Mouse (Mus musculus): Measurements from ENCODE around the gene Poln. TPM values are rescaled to one million over a fixed set of nuclear protein-coding genes. Genes with fewer than 3 reads are reported as not detected.
A peak's percentile ranks its signal among the peaks of the same experiment; 100 is the strongest.

The Poln gene
- 1.4 and 1.5 TPM in 2 replicates for polyA plus RNA-seq (2011; ENCODE audit: insufficient read depth, insufficient read length, low read depth, missing spikeins)

DNA sequence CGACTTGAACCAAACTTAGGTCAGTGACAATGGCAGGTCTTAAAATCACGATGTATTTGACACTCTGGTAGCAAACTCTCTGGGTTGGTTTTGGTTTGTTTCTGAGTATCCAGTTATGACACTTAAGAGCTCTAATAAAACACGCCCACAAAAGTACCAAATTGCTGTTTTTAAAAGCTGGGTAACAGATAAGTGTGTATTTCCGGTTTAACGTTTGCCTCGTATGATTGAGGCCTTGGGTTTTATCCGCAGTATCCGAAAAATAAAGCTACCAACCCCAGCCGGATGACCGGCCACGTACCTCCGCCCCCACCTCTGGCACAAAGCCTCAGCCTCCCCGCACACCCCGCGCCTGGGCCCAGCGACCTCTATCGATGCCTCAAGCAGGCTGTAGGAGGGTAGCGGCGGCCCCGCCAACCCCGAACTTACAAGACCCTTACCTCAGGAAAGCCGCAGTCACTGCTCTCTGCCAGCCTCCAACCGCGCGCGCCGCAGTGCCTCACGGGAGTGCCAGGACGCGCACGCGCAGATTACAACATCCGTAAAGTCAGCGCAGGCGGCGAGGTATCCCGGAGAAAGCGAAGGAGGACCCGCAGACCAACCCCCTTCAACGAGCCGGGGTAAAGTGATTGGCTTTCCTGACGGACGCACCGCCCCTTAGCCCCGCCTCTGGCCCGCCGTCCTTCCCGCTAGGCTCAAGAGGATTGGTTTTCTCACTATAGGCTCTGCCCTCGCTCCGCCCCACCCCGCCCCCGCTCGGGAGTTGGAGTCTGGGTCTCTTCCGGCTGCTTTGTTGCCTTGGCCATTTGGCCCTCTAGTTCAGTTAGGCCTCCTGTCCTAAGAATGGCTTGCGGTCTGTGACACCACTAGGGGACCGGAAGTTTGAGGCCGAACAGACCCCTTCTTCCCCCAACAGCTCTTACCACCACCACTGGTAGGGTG lies at the start of gene Poln, which contains the start of gene Haus3:
Poln (minus strand) TSS at position 499 of the 942 bp plus-strand sequence.
Haus3 (minus strand) TSS at position 578 of the 942 bp plus-strand sequence.
- Histone ChIP-seq H3K27me3 (ENCODE audit: control insufficient read depth, insufficient read depth, low read length, poor library complexity, severe bottlenecking) (no peaks in the 10 kb centered on the region), H3K36me3 (ENCODE audit: control insufficient read depth, insufficient read depth, low read length, poor library complexity, severe bottlenecking) (0 out of 2 replicates have a peak, but pooled peaks cover 2% of the 10 kb centered on the region), H3K9me3 (replicated peaks; ENCODE audit: control insufficient read depth, insufficient read depth, low read length, poor library complexity, severe bottlenecking) (no peaks in the 10 kb centered on the region), H3K4me1 (ENCODE audit: control insufficient read depth, insufficient read depth, low read length) (no peaks in the 10 kb centered on the region), H3K4me3 (ENCODE audit: low read depth, low read length) (peak within 1 kb of the TSS; percentile 74), H3K27ac (ENCODE audit: insufficient read depth, low read length) (peak within 1 kb of the TSS; percentile 71), H3K9ac (ENCODE audit: low read depth, poor library complexity, severe bottlenecking) (peak within 1 kb of the TSS; percentile 71)
- TF ChIP-seq EP300 (IDR thresholded peaks at IDR 0.05; ENCODE audit: insufficient read depth, low read depth, low read length) (0 out of 2 replicates have a peak, but pooled peaks have one; percentile 40), POLR2A (IDR thresholded peaks at IDR 0.05; ENCODE audit: insufficient read depth, low read length) (peak; percentile 88), CTCF (IDR thresholded peaks at IDR 0.05; ENCODE audit: low read depth, low read length) (no peak)

DNA sequence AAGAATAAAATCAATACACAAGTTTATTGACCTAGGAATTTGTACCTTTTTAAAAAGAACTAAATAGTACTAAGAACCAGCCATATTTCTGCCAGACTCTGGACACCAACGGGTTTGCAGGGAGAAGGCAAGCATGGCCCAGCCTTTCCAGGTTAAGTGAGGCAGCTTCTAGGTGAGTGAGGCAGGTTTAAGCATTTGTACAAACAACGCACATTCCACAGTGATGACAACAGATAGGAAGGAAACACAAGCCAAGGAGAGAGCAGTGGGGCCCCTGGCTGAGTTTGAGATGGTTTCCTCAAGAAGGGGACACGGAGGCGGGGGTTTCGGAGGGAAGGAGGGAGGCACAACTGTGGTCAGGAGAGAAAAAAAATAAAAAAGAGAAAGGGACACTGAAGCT lies 49.4 kb upstream of the Poln start:
- Histone ChIP-seq H3K9ac (ENCODE audit: low read depth, poor library complexity, severe bottlenecking) (no peak overlapping the region), H3K4me1 (ENCODE audit: control insufficient read depth, insufficient read depth, low read length) (no peaks in the 10 kb centered on the region), H3K4me3 (ENCODE audit: low read depth, low read length) (no peak overlapping the region), H3K9me3 (replicated peaks; ENCODE audit: control insufficient read depth, insufficient read depth, low read length, poor library complexity, severe bottlenecking) (no peaks in the 10 kb centered on the region), H3K27ac (ENCODE audit: insufficient read depth, low read length) (no peak overlapping the region), H3K27me3 (ENCODE audit: control insufficient read depth, insufficient read depth, low read length, poor library complexity, severe bottlenecking) (no peaks in the 10 kb centered on the region), H3K36me3 (ENCODE audit: control insufficient read depth, insufficient read depth, low read length, poor library complexity, severe bottlenecking) (no peaks in the 10 kb centered on the region)
- TF ChIP-seq POLR2A (IDR thresholded peaks at IDR 0.05; ENCODE audit: insufficient read depth, low read length) = no peak
- no peak for TF ChIP-seq EP300 (IDR thresholded peaks at IDR 0.05; ENCODE audit: insufficient read depth, low read depth, low read length)
- TF ChIP-seq CTCF (IDR thresholded peaks at IDR 0.05; ENCODE audit: low read depth, low read length) = no peak

DNA sequence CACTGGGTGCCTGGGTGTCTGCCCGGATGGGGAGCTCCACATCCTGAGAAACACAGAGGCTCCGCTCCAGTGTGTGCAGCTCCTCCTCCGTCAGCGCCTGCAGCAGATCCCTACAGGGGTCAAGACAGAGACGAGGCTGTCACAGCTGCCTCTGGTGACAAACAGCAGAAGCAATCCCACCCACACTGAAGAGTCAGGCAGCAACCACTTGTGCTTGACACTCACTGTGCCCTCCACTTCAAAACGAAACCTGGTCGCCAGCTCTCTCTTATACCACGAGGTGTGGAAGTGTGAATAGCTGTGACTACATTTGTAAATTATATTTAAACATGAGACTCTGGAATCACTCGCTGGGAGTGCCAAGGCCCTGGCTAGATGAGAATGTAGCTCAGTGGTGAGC lies 48.5 kb upstream of the Poln start:
- Histone ChIP-seq H3K27me3 (ENCODE audit: control insufficient read depth, insufficient read depth, low read length, poor library complexity, severe bottlenecking) (no peaks in the 10 kb centered on the region), H3K4me1 (ENCODE audit: control insufficient read depth, insufficient read depth, low read length) (no peaks in the 10 kb centered on the region), H3K36me3 (ENCODE audit: control insufficient read depth, insufficient read depth, low read length, poor library complexity, severe bottlenecking) (no peaks in the 10 kb centered on the region), H3K9ac (ENCODE audit: low read depth, poor library complexity, severe bottlenecking) (no peak overlapping the region), H3K27ac (ENCODE audit: insufficient read depth, low read length) (no peak overlapping the region), H3K9me3 (replicated peaks; ENCODE audit: control insufficient read depth, insufficient read depth, low read length, poor library complexity, severe bottlenecking) (no peaks in the 10 kb centered on the region), H3K4me3 (ENCODE audit: low read depth, low read length) (no peak overlapping the region)
- TF ChIP-seq POLR2A (IDR thresholded peaks at IDR 0.05; ENCODE audit: insufficient read depth, low read length) = no peak
- no peak for TF ChIP-seq CTCF (IDR thresholded peaks at IDR 0.05; ENCODE audit: low read depth, low read length)
- no peak for TF ChIP-seq EP300 (IDR thresholded peaks at IDR 0.05; ENCODE audit: insufficient read depth, low read depth, low read length)

DNA sequence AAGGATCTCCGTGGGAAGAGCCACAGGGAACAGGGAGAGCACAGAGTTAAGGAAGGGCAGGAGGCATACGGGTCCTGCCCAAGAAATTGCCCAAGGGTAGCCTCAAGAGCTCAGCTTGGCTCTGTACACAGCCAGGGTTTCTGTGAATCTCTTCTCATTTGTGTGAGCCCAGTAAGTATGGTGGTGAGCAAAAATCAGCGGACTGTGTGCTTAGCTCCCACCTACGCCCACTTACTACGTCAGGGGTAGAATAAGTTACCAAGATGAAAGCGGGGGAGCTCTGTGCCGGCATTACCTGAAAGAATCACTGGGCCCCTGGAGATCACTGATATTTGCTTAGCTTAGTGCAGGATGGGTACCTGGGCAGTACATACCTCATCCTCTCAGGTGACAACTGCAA lies 46.8 kb upstream of the Poln start:
- Histone ChIP-seq H3K27me3 (ENCODE audit: control insufficient read depth, insufficient read depth, low read length, poor library complexity, severe bottlenecking) (no peaks in the 10 kb centered on the region), H3K9ac (ENCODE audit: low read depth, poor library complexity, severe bottlenecking) (no peak overlapping the region), H3K9me3 (replicated peaks; ENCODE audit: control insufficient read depth, insufficient read depth, low read length, poor library complexity, severe bottlenecking) (no peaks in the 10 kb centered on the region), H3K27ac (ENCODE audit: insufficient read depth, low read length) (no peak overlapping the region), H3K4me3 (ENCODE audit: low read depth, low read length) (no peak overlapping the region), H3K4me1 (ENCODE audit: control insufficient read depth, insufficient read depth, low read length) (no peaks in the 10 kb centered on the region), H3K36me3 (ENCODE audit: control insufficient read depth, insufficient read depth, low read length, poor library complexity, severe bottlenecking) (no peaks in the 10 kb centered on the region)
- TF ChIP-seq CTCF (IDR thresholded peaks at IDR 0.05; ENCODE audit: low read depth, low read length) = no peak
- TF ChIP-seq EP300 (IDR thresholded peaks at IDR 0.05; ENCODE audit: insufficient read depth, low read depth, low read length) = no peak
- TF ChIP-seq POLR2A (IDR thresholded peaks at IDR 0.05; ENCODE audit: insufficient read depth, low read length) = no peak

DNA sequence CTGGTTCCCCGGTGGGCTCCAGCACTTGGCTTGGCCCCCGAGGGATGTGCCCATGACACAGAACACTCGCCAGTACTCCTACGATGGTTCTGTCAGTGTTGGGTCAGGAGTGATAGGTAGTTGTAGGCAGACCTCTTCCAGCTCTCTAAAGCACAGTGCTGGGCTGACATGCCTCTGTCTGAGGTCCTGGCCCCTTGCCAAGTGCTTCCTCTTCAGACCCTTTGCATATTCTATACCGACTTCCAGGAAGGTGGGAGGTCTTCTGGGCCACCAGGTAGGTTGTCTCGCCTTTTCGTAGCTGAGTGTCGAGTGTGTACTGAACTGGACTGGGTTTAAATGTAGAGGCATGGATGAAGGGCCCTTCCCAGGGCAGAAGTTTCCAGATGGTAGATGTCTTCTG lies 44.4 kb upstream of the Poln start:
- Histone ChIP-seq H3K4me1 (ENCODE audit: control insufficient read depth, insufficient read depth, low read length) (no peaks in the 10 kb centered on the region), H3K36me3 (ENCODE audit: control insufficient read depth, insufficient read depth, low read length, poor library complexity, severe bottlenecking) (no peaks in the 10 kb centered on the region), H3K4me3 (ENCODE audit: low read depth, low read length) (no peak overlapping the region), H3K9ac (ENCODE audit: low read depth, poor library complexity, severe bottlenecking) (no peak overlapping the region), H3K9me3 (replicated peaks; ENCODE audit: control insufficient read depth, insufficient read depth, low read length, poor library complexity, severe bottlenecking) (no peaks in the 10 kb centered on the region), H3K27ac (ENCODE audit: insufficient read depth, low read length) (no peak overlapping the region), H3K27me3 (ENCODE audit: control insufficient read depth, insufficient read depth, low read length, poor library complexity, severe bottlenecking) (no peaks in the 10 kb centered on the region)
- no peak for TF ChIP-seq CTCF (IDR thresholded peaks at IDR 0.05; ENCODE audit: low read depth, low read length)
- TF ChIP-seq EP300 (IDR thresholded peaks at IDR 0.05; ENCODE audit: insufficient read depth, low read depth, low read length) = no peak
- TF ChIP-seq POLR2A (IDR thresholded peaks at IDR 0.05; ENCODE audit: insufficient read depth, low read length) = no peak

DNA sequence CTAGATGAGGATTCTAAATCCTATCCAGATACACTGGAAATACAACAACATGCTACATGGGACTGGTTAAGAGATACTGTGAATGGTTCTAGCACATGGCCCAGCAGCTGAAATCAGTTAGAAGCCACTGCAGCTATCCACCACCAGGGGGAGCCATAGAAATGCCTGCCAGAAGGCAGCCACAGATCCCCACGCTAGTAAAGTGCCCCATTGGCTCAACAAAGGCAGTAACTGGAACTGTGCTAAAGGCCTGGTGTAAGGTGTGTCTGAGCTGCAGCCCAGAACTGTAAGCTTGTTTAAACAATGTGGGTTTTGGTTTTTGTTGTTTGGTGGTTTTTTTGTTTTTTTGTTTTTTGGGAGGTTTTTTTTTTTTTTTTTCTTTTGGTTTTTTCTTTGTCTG lies 41.0 kb upstream of the Poln start:
- Histone ChIP-seq H3K9me3 (replicated peaks; ENCODE audit: control insufficient read depth, insufficient read depth, low read length, poor library complexity, severe bottlenecking) (no peaks in the 10 kb centered on the region), H3K27me3 (ENCODE audit: control insufficient read depth, insufficient read depth, low read length, poor library complexity, severe bottlenecking) (no peaks in the 10 kb centered on the region), H3K4me1 (ENCODE audit: control insufficient read depth, insufficient read depth, low read length) (no peaks in the 10 kb centered on the region), H3K27ac (ENCODE audit: insufficient read depth, low read length) (no peak overlapping the region), H3K9ac (ENCODE audit: low read depth, poor library complexity, severe bottlenecking) (no peak overlapping the region), H3K36me3 (ENCODE audit: control insufficient read depth, insufficient read depth, low read length, poor library complexity, severe bottlenecking) (no peaks in the 10 kb centered on the region), H3K4me3 (ENCODE audit: low read depth, low read length) (no peak overlapping the region)
- TF ChIP-seq EP300 (IDR thresholded peaks at IDR 0.05; ENCODE audit: insufficient read depth, low read depth, low read length) (no peak), CTCF (IDR thresholded peaks at IDR 0.05; ENCODE audit: low read depth, low read length) (peak; percentile 93)
